Mouse (Mus musculus) heart, embryonic 16.5 days (tissue): Measurements from ENCODE around the gene Lenep. TPM values are rescaled to one million over a fixed set of nuclear protein-coding genes. Genes with fewer than 3 reads are reported as not detected.
"Not testable (repeated sequence)": the region's sequence is repeated elsewhere in the genome, so short reads cannot be mapped to it uniquely, and the experiment has no call there.

Experiments used
- ATAC-seq: fragments of 200-750 bp; cut with Nextera tagmentation; replicated peaks from 2 replicates; pipeline ENCODE4 v1.8.0; 2017; ENCODE audit warnings: moderate number of reproducible peaks; ENCODE audit not compliant: insufficient read depth, low FRiP score; ENCODE audit errors: extremely low read depth
- H3K27ac ChIP-seq: fragments of 300-500 bp; sonication (generic); 2 replicates; pipeline ENCODE4 v1.5.1; 2014; ENCODE audit warnings: mild to moderate bottlenecking, low read length, control low read depth, moderate library complexity
- H3K27me3 ChIP-seq: fragments of 300-500 bp; sonication (generic); 2 replicates; pipeline ENCODE4 v1.6.1; 2014; ENCODE audit warnings: low read length, mixed read lengths; ENCODE audit not compliant: control insufficient read depth, insufficient read depth
- H3K36me3 ChIP-seq: fragments of 300-500 bp; sonication (generic); 2 replicates; pipeline ENCODE4 v1.6.1; 2014; ENCODE audit not compliant: control insufficient read depth, insufficient read depth
- H3K4me1 ChIP-seq: fragments of 300-500 bp; sonication (generic); 2 replicates; pipeline ENCODE4 v1.6.1; 2014; ENCODE audit warnings: low read length, mixed read lengths; ENCODE audit not compliant: control insufficient read depth, insufficient read depth
- H3K4me2 ChIP-seq: fragments of 300-500 bp; sonication (generic); 2 replicates; pipeline ENCODE4 v1.6.1; 2014; ENCODE audit warnings: low read depth, mild to moderate bottlenecking, control low read depth, low read length
- H3K4me3 ChIP-seq: fragments of 300-500 bp; sonication (generic); 2 replicates; pipeline ENCODE4 v1.5.1; 2014; ENCODE audit warnings: mild to moderate bottlenecking, control low read depth, low read length
- H3K9ac ChIP-seq: fragments of 300-500 bp; sonication (generic); 2 replicates; pipeline ENCODE4 v1.6.1; 2014; ENCODE audit warnings: low read length, control low read depth
- H3K9me3 ChIP-seq: fragments of 300-500 bp; sonication (generic); replicated peaks from 2 replicates; pipeline ENCODE4 v1.6.1; 2016; ENCODE audit warnings: low read length; ENCODE audit not compliant: control insufficient read depth
- WGBS: fragments of 180-500 bp; shearing (Covaris S2); extraction: QIAGEN DNeasy Blood & Tissue Kit; methylation state at CpG from one replicate; pipeline ENCODE4 v1.1.7; 2014; 5-methylcytosine and 5-hydroxymethylcytosine counted together
- polyA plus RNA-seq: library from polyadenylated mRNA; unstranded; fragments of >200 nt; fragmentation: Nextera tagmentation; extraction: Ambion mirVana; gene quantifications from 2 replicates; pipeline ENCODE4 v1.2.1, GENCODE M21; 2015

The Lenep gene
- polyA plus RNA-seq, 1 experiment from 2014 or later, result not detected

DNA sequence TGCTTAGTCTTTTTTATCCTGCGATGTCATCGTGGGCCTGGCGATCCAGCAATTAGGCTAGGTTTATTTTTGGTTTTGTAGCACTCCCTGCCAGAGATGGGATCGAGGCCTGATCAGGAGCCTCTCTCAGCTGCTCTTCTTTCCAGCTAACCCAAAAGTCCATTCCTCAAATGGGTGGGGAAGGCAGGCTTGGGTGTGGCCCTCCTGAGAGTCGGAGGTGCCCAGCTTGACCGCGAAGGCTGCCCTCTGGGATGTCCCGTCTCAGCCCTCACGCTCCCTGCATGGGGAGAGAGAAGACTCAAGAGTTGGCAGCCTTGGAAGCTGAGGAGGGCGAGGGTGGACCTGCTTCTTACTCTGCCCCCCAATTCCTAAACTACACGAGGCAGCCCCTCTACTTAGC lies 31.9 kb upstream of the Lenep start:
- H3K9me3 ChIP-seq, result no peaks in the 10 kb centered on the region
- no peak overlapping the region for H3K4me2 ChIP-seq
- 75% methylated on average over 11 of the region's 11 CpGs for WGBS
- H3K27ac ChIP-seq, result no peak overlapping the region
- H3K36me3 ChIP-seq, result peaks cover 14% of the 10 kb centered on the region
- no peak for ATAC-seq
- peaks cover 18% of the 10 kb centered on the region for H3K4me1 ChIP-seq
- no peaks in the 10 kb centered on the region for H3K27me3 ChIP-seq
- no peak overlapping the region for H3K4me3 ChIP-seq
- H3K9ac ChIP-seq, result no peak overlapping the region

DNA sequence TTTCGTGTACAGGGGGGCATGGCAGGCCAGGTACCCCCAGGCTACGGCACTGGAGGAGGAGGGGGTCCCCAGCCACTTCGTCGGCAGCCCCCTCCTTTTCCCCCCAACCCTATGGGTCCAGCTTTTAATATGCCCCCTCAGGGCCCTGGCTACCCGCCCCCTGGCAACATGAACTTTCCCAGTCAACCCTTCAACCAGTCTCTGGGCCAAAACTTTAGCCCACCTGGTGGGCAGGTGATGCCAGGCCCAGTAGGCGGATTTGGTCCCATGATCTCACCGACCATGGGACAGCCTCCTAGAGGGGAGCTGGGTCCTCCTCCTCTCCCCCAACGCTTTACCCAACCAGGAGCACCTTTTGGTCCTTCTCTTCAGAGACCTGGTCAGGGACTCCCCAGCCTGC lies 30.0 kb upstream of the Lenep start:
- no peak for ATAC-seq
- Histone ChIP-seq H3K27me3 (no peaks in the 10 kb centered on the region), H3K9me3 (no peaks in the 10 kb centered on the region), H3K9ac (no peak overlapping the region), H3K27ac (no peak overlapping the region), H3K4me2 (no peak overlapping the region), H3K4me3 (no peak overlapping the region), H3K4me1 (peaks cover 18% of the 10 kb centered on the region), H3K36me3 (peaks cover 20% of the 10 kb centered on the region)
- WGBS, result 96% methylated on average over 8 of the region's 8 CpGs

DNA sequence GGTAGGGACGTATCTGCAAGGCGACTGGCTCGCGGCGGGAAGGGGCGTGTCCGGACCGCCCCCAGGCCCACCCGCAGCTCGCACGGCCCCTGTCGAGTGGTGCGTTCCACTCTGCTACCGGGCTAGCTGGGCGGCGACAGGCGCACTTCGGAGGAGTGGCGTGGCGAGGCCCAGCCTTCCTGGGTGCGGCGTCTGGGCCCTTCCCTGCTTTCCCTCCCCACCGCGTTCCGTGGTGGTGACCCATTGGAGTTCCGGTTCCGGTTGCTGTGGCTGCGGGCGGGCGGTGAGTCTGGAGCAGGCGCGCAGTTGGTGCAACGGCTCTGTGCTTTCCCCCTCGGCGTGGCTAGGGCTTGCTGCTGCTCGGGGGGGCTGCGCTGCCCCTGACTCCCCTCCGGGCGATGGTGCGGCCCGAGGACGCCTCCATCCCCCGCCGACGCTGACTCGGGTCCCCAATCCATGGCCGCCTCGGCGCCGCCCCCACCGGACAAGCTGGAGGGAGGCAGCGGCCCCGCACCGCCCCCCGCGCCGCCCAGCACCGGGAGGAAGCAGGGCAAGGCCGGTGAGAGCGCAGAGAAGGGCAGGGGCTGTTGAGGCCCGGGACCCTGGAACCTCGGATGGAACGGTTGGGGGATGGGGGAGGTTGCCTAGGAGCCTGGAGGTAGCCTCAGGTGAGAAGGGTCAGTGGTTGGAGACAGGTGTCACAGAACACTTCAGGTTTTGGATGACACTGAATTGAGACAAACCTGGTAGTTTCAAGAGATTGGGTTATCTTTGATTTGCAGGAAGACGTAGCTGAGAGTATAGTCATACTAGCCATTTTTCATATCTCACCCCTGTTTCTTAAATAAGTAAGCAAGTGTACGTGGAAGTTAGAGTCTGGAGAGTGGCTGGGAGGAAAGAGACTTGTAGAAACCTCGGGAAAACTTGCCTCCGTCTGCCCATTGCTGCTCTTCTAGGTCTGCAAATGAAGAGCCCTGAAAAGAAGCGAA lies 27.9 kb upstream of the Lenep start, which contains the start of gene Pygo2:
Gene Pygo2 (plus strand): TSS at position 44 of the 989 bp plus-strand sequence.
- peaks cover 38% of the 10 kb centered on the region for H3K36me3 ChIP-seq
- peak within 1 kb of the TSS; percentile 80 for H3K27ac ChIP-seq
- peak within 1 kb of the TSS; percentile 93 for H3K9ac ChIP-seq
- H3K27me3 ChIP-seq, result no peaks in the 10 kb centered on the region
- peaks cover 9% of the 10 kb centered on the region for H3K4me1 ChIP-seq
- 2% methylated on average over 67 of the region's 68 CpGs for WGBS
- H3K4me2 ChIP-seq, result peak within 1 kb of the TSS; percentile 73
- H3K4me3 ChIP-seq, result peak within 1 kb of the TSS; percentile 80
- ATAC-seq, result peak; percentile 99
- no peaks in the 10 kb centered on the region for H3K9me3 ChIP-seq

DNA sequence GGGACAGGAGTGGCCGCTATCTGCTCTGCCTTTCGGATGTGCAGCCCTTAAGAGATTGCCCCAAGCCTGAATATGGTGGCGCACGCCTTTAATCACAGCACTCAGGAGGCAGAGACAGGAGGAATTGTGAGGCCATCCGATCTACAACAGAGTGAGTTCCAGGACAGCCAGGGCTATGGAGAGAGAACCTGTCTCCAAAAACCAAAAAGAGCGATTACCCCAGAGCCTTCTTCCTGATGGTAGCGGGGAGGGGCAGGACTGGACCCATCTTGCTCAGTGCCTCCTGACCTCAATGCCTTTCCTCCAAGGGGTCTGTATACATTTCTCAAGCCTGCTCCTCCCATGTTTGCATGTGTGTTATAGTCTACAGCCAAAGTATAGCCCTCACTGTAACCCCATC lies 26.4 kb upstream of the Lenep start:
- WGBS, result 86% methylated on average over 7 of the region's 7 CpGs
- not testable (repeated sequence) for H3K9ac ChIP-seq

DNA sequence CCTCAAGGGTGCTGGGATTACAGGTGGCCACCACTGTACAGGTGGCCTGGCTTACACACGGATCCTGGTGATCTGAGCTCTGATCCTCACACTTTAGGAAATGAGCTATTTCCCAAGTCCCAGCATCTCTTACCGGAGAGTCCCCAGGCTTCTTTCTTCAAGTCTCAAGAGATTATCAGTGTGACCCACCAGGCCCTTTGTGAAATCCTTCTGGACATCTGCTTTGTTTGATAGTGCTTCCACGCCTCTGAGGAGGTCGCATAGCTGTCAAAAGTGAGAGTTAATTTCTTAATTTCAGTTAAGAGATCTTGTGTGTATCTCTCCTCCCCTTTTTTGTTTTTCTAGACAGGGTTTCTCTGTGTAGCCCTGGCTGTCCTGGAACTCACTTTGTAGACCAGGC lies 23.3 kb upstream of the Lenep start:
- Histone ChIP-seq H3K9me3 (no peaks in the 10 kb centered on the region), H3K4me2 (no peak overlapping the region), H3K27ac (no peak overlapping the region), H3K27me3 (no peaks in the 10 kb centered on the region), H3K9ac (no peak overlapping the region), H3K4me3 (no peak overlapping the region), H3K36me3 (peaks cover 28% of the 10 kb centered on the region), H3K4me1 (peaks cover 17% of the 10 kb centered on the region)
- no peak for ATAC-seq
- WGBS, result 79% methylated on average over 4 of the region's 4 CpGs

More for the DNA sequence above, 26.4 kb upstream of the Lenep start:
- H3K9me3 ChIP-seq, H3K27ac ChIP-seq, H3K4me3 ChIP-seq, H3K4me2 ChIP-seq, H3K4me1 ChIP-seq, H3K27me3 ChIP-seq, ATAC-seq: not testable (repeated sequence)
- peaks cover 42% of the 10 kb centered on the region for H3K36me3 ChIP-seq

DNA sequence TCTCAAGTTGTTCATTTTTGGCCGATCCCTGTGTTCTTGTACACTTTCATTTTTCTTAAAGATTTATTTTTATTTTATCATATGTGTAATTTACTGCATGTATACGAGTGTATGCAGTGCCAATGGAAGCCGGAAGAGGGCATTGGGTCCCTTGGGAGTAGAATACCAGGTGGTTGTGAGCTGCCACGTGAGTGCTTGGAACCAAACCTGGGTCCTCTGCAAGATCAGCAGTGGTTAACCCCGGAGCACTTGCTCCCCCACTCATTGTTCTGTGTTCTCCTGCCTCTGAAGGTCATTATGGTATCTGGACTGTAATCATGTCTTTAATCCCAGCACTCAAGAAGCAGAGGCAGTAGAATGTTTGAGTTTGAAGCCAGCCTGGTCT lies 22.5 kb upstream of the Lenep start:
- peaks cover 22% of the 10 kb centered on the region for H3K4me1 ChIP-seq
- no peak for ATAC-seq
- no peaks in the 10 kb centered on the region for H3K9me3 ChIP-seq
- H3K9ac ChIP-seq, result no peak overlapping the region
- H3K36me3 ChIP-seq, result peaks cover 28% of the 10 kb centered on the region
- H3K4me3 ChIP-seq, result no peak overlapping the region
- no peaks in the 10 kb centered on the region for H3K27me3 ChIP-seq
- H3K4me2 ChIP-seq, result no peak overlapping the region
- H3K27ac ChIP-seq, result no peak overlapping the region
- 77% methylated on average over 5 of the region's 5 CpGs for WGBS

DNA sequence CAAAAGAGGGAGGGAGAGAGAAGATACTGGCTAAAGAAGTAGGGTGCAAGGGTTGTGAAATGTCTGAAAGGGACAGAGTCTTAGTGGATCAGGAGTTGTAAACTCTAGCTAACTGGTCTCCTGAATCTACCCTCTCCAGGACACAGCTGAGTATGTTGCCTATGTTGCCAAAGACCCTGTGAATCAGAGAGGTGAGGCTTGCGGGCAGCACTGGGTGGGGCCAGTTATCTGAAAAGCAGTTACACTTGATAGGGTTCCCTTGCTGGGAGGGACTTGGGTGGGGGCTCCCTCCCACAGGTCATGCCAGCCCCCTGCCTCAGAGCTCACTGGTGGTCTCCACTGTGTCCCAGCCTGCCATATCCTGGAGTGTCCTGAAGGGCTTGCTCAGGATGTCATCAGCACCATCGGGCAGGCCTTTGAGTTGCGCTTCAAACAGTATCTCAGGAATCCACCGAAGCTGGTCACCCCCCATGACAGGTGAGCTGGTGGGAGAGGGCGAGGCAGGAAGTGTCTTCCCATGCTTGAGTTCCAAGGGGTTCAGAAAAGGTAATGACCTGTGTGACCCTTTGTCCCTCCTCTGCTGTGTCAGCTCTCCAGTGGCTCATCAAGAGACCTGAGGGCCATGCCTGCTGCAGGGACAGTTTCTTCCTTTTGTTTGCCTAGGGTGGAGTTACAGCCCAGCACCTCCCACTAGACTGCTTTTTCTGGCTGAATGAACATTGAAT lies 22.0 kb upstream of the Lenep start:
- no peak for ATAC-seq
- Histone ChIP-seq H3K9me3 (no peaks in the 10 kb centered on the region), H3K9ac (no peak overlapping the region), H3K4me3 (no peak overlapping the region), H3K36me3 (peaks cover 28% of the 10 kb centered on the region), H3K27me3 (no peaks in the 10 kb centered on the region), H3K4me2 (no peak overlapping the region), H3K27ac (no peak overlapping the region), H3K4me1 (peaks cover 25% of the 10 kb centered on the region)
- 87% methylated on average over 5 of the region's 5 CpGs for WGBS

DNA sequence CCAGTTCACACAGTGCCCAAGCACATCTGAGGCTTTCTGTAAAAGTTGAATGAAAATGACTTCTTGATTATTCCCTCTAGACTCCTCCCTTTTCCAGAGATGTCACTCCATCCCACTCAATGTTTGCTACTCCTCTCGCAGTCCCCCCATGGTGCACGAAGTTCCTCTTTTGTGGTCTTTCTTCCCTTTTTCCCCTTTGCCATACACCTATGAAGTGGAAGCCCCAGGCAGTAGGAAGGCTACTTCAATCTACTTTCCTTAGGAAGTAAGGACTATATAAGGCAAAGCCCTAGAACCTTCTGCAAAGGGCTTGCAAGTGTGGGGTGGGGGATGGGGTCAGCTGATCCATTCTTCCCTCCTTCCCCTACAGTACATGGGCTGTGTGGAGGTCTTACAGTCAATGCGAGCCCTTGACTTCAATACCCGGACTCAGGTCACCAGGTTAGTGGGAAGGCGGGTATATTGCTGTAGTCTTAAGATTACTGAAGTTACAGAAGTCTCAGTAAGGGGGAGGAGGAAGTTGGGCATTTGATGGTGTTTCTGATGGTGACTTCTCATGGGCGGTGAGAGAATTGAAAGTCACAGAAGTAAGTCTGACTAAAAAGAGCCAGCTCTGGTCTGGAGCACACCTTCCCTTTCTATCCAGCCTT lies 20.1 kb upstream of the Lenep start:
- Histone ChIP-seq H3K4me1 (peaks cover 25% of the 10 kb centered on the region), H3K4me3 (peak overlapping the region; percentile 56), H3K9ac (peak overlapping the region; percentile 72), H3K27ac (no peak overlapping the region), H3K4me2 (peak overlapping the region; percentile 85), H3K36me3 (peaks cover 23% of the 10 kb centered on the region), H3K27me3 (no peaks in the 10 kb centered on the region), H3K9me3 (no peaks in the 10 kb centered on the region)
- no peak for ATAC-seq
- 61% methylated on average over 6 of the region's 6 CpGs for WGBS
